Mouse (Mus musculus) liver, adult 2 months (tissue): ENCODE results near the gene Gper1.

ENCODE experiments used
- CTCF ChIP-seq: fragments of 200-500 bp; IDR thresholded peaks from 2 replicates; pipeline ENCODE4 v1.5.1; 2011; ENCODE audit warnings: low read depth, low read length, control low read depth
- POLR2A ChIP-seq: fragments of 200-500 bp; IDR thresholded peaks from 2 replicates; pipeline ENCODE4 v1.6.1; 2011; ENCODE audit warnings: low read length, control low read depth; ENCODE audit not compliant: insufficient read depth; ENCODE audit errors: extremely low read depth

- TF ChIP-seq CTCF = no peak
- TF ChIP-seq POLR2A = no peak
Measured at GRCm38 (mm10) chr5:139415001-139415400, 8.0 kb upstream of the Gper1 start.
